Mouse (Mus musculus) c-Kit-negative CD71-positive TER-119-positive erythroid progenitor cells, embryonic 14.5 days (primary cell): Measurements from ENCODE around the gene Hist1h2ao.
"Not testable (repeated sequence)": the region's sequence is repeated elsewhere in the genome, so short reads cannot be mapped to it uniquely, and the experiment has no call there.

Experiments used
- DNase-seq: peaks from one replicate; pipeline ENCODE4 v3.0.0-alpha.2; 2013; ENCODE audit warnings: low read depth, low spot score

The Hist1h2ao gene

GRCm38 (mm10) chr13:21810073-21810472 lies at the start of gene Hist1h2ao, which contains the start of gene Hist1h2bq:
Gene Hist1h2ao, plus strand, starts transcription at chr13:21810465.
Gene Hist1h2bq, minus strand, starts transcription at chr13:21810197.
- not testable (repeated sequence) for DNase-seq

GRCm38 (mm10) chr13:21778814-21779766 lies 31.2 kb upstream of the Hist1h2ao start:
- DNase-seq, result peak; percentile 85

- DNase-seq, result peak; percentile 87
Observed at GRCm38 (mm10) chr13:21779767-21780731, 30.2 kb upstream of the Hist1h2ao start, which contains the start of gene Hist1h1b. Gene Hist1h1b, minus strand, starts transcription at chr13:21780625.

- peak; percentile 40 for DNase-seq
Observed at GRCm38 (mm10) chr13:21781021-21781555, 29.2 kb upstream of the Hist1h2ao start.

GRCm38 (mm10) chr13:21781639-21782038 lies 28.6 kb upstream of the Hist1h2ao start:
- DNase-seq, result peak; percentile 24

GRCm38 (mm10) chr13:21782361-21783254 lies 27.7 kb upstream of the Hist1h2ao start:
- DNase-seq, result peak; percentile 66

- DNase-seq, result peak; percentile 92
Observed at GRCm38 (mm10) chr13:21783255-21783617, 27.0 kb upstream of the Hist1h2ao start, which contains the start of gene Hist1h3i. Gene Hist1h3i, minus strand, starts transcription at chr13:21783370.

GRCm38 (mm10) chr13:21783734-21784161 lies 26.5 kb upstream of the Hist1h2ao start:
- peak; percentile 63 for DNase-seq

- DNase-seq, result no peak
Observed at GRCm38 (mm10) chr13:21784311-21784710, 26.0 kb upstream of the Hist1h2ao start.

- DNase-seq, result peak; percentile 52
Observed at GRCm38 (mm10) chr13:21786189-21786898, 23.9 kb upstream of the Hist1h2ao start.

- peak; percentile 96 for DNase-seq
Observed at GRCm38 (mm10) chr13:21786899-21787629, 23.2 kb upstream of the Hist1h2ao start, which contains the start of the genes Hist1h2an and Hist1h2bp. Gene Hist1h2an, minus strand, starts transcription at chr13:21787218. Gene Hist1h2bp, plus strand, starts transcription at chr13:21787461.

- DNase-seq, result peak; percentile 43
Observed at GRCm38 (mm10) chr13:21787760-21788593, 22.3 kb upstream of the Hist1h2ao start.

- DNase-seq, result no peak
Observed at GRCm38 (mm10) chr13:21789925-21790324, 20.3 kb upstream of the Hist1h2ao start.

GRCm38 (mm10) chr13:21790601-21791283 lies 19.5 kb upstream of the Hist1h2ao start:
- no peak for DNase-seq

- no peak for DNase-seq
Observed at GRCm38 (mm10) chr13:21795584-21795983, 14.7 kb upstream of the Hist1h2ao start.

GRCm38 (mm10) chr13:21797163-21797562 lies 13.1 kb upstream of the Hist1h2ao start:
- DNase-seq, result not testable (repeated sequence)

GRCm38 (mm10) chr13:21803058-21803457 lies 7.2 kb upstream of the Hist1h2ao start:
- DNase-seq, result not testable (repeated sequence)
